Mouse (Mus musculus) liver, postnatal 0 days (tissue): ENCODE results near the gene Itm2b.

ENCODE experiments used
- CTCF ChIP-seq: sonication (generic); IDR thresholded peaks from 2 replicates; pipeline ENCODE4 v1.5.1; 2016; ENCODE audit warnings: antibody characterized with exemption, low read depth
- EP300 ChIP-seq: IDR thresholded peaks from 2 replicates; pipeline ENCODE4 v1.6.1; 2016; ENCODE audit warnings: antibody characterized with exemption, low read depth, mild to moderate bottlenecking

- TF ChIP-seq EP300 (no peak), CTCF (no peak)
Observed at GRCm38 (mm10) chr14:73371577-73371976, 13.5 kb downstream of the Itm2b start.
